Mouse (Mus musculus): ENCODE results near the gene Itprid1.

Gene Itprid1

DNA sequence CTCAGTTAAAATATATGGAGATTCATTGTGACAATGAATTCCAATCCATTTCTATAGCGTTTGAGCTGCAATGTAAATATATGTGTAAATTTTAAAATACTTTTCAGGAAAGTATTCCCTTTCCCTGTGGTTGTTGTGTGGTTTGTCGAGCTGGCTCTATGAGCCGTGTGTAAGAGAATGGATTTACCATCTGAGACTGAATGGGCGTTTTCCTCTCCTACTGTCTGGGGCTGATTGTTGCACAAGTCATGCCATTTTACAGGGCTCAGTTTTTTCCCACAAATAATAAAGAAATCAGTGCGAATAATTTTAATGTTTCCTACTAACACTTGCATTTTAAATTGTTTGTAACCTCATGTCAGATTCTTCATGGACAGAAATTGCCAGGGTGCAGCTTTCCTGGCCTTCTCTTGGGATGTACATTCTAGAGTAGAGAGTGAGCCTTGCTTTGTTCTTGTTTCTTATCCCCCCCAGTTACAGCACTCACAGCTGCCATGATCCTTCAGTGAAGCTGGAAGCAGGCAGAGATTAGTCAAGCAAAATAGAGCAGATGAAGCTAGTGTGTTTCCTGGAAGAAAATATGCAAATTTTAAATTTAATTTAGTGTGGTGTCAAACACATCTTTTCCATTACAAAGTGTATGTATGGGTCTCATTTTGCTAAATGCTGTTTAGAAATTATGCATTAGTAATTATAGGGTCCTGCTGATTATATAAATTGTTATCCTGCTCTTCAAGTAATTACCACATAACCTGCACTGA lies 65.1 kb downstream of the Itprid1 start:
- peak; percentile 35 for DNase-seq

DNA sequence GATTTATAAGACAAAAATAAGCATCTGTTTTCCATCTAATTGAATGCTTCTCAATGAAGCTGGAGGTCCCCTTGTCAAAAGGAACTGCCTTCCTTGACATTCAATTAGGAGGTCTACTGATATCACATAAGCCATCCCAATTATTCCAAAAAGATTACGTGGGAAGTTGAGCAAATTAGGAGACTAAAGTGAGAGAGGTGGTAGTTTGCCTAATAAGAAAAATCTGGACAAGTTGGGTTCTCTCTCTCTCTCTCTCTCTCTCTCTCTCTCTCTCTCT lies 65.6 kb downstream of the Itprid1 start:
- peak; percentile 34 for DNase-seq

DNA sequence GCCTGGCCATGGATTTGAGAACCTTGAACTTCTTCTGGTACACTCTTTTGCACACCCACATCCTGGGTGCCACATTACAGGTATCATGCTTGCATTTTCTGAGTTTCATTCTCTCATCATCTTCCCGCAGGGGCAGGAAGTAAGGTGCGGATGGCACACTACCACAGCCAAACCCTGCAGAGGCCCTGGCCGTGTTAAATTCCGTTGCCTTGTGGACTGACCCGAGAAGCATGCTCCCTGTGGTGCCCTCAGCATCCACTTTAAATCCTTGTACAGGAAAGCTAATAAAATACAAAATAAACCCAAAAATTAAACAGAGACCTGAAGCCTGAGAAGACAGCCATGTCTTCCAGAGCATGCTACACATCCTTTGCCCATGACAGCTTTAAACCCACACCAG lies 82.5 kb downstream of the Itprid1 start:
- no peak for DNase-seq

DNA sequence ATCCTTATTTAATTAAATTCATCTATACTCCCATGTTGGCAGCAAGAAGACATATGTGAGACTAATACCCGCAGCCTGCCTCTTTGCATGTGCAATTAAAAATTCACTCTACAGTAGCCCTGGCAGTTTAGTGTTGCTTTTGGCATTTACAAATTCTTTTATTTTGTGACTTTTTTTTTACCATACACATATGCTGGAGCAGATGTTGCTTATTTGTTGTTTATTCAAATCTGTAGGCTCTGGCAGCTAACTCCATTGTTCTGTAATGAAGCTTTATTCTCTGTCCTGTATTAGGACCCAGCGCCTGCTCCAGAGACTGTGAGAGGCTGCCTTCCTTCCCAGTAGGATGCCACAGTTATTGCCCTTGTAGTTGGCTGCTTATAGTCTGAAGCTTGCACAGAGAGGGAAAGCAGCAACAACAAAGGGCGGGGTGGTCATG lies 83.6 kb downstream of the Itprid1 start:
- peak; percentile 49 for DNase-seq

DNA sequence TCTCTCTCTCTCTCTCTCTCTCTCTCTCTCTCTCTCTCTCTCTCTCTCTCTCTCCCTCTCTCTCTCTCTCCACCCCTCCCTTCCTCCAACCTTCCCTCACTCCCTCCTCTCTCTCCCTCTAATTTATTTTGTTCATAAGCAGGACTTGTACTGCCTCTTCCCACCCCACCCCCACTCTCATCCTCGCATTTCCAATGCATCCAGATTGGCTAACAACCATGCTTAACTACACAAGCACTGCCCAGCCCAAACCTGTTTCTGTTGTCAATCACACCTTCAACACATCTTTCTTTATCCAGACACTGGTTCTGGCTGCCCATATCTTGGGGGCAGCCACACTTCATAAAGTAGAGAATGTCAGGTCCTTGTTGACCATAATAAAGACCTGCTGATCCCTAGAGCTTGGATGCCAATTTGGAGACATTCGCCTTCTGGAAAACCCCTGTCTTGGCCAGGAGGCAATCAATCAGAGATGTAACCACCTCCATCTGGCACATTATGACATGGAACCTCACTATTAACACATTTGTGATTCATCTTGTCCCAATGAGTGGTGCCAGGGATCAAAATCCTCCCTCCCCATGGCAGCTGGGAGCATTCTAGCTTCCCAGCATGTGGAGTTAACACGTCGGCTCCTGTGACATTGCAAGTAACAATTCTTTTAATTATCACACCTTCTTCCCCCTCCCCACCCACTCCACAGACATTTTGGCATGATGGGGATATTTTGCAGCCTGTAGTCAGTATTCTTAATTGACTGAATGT lies 84.4 kb downstream of the Itprid1 start:
- peak; percentile 17 for DNase-seq

DNA sequence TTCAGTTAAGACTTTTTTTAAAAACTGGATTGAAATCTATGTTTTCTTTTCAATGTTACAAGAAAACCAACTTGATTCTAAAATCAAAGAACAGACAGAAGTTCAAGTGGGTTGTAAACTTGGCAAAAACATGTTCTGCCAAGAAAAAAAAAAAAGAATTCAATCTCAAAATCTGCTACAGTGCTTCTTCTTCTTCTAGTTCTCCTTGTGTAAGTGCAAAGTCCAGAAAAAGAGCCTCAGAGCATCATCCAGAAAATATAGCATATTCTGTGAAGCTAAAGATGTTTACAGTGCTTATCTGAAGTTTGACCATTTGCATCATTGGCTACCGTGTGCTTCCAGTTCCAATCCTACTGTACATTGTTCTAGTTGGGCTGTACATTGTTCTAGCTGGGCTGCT lies 108.0 kb downstream of the Itprid1 start:
- no peak for DNase-seq

DNA sequence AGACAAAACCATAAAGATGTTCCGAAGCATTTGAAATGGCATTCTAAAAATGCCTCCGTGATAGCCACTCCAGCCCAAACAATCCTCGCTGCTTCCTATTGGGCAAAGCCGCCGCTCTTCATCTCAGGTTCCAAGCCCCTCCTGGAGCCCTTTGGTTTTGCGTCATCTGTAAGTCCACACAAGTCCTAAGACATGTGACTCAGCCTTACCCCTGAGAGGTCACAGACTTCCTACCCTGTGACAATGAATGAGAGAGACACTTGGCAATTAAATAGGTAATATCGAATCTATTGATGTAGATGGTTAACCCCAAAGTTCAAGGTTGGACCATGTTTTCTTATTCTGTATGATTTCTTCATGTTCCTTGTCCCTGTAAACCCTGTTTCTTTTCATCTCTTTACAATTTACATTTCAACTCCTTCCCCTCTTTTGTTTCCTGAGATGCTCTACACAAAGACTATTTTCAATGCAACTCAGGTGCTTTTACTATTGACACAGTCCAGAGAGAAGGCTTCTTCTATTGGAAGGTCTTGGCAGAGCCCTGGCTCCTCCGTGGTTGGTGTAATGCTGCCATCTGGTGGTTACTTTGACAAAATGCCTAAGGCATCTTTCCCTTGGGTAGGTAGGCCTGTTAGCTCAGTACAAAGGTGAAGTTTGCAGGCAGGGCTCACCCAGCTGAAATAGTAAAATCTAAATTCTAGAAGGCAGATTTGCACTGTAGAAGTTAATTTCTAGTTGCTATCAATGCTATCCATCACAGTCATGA lies 113.8 kb downstream of the Itprid1 start:
- peak; percentile 81 for DNase-seq

DNA sequence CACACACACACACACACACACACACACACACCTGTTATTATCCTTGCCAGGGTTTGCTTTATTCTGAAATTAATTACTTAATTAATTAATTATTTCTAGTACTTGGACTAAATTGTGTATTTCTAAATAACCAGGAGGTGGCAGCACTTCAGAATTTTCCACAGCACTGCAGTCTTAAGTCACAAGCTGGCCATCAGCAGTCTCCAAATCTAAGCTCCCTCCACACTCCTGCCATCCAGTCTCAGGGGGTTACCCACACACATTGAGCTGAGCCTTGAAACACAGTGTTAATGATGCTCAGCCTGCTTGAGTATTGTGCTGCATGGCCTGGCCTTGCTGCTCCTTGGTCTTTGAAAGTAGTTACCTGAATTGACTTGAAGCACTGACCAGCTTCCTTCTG lies 136.3 kb downstream of the Itprid1 start:
- peak; percentile 78 for DNase-seq

DNA sequence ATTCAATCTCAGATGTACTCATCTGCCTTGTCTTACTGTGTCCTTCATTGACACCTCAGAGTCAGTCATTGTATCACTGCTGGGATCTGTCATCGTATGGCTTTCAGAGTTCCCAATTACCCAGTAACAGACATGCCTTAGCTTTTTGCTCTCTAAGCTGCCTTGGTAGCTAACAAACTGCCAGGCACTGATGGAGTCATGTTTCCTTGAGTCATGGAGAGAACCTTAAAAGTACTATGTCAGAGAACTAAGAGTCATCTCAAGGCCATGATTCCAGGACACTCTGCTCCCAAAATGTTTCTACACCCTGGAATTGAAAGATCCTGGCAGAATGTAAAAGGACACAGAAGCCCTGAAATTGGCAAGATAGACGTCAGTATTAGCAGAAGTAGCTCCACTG lies 143.1 kb downstream of the Itprid1 start:
- no peak for DNase-seq

DNA sequence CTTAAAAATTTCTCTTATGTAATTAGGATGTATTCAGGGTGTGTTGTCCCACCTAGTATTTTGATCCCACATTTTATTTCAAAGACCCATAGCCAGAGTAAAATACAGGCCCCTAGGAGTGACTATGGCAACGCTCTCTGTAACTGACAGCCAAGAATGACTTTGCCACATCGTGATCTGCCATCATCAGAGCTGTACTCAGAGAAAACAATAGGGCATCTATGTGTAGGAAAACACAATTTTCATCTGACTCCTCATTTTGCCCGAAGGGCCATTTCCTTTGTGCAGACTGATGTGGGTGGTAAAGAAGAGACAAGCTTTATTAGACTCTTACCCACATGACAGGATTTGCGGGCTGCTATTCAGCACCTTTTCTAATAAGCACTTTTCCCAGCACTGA lies 172.0 kb downstream of the Itprid1 start:
- no peak for DNase-seq

DNA sequence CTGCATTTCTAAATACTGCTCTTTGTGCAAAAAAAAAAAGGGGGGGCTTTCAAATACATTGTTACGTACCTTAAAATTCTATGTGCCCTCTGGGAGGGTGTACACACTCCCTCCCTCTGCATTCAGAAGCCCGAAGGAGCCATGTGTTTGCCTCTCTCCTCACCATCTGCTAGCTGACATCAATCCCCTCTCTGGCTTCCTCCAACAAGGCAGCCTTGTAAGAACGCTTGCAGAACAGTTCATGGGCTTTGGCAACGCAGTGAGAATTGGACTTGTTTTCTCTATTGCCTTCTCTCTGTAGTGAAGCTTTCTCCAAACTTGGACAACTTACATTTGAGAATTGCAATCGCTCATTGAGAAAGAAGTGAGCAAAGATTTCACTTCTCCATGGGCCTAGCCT lies 175.7 kb downstream of the Itprid1 start:
- no peak for DNase-seq

DNA sequence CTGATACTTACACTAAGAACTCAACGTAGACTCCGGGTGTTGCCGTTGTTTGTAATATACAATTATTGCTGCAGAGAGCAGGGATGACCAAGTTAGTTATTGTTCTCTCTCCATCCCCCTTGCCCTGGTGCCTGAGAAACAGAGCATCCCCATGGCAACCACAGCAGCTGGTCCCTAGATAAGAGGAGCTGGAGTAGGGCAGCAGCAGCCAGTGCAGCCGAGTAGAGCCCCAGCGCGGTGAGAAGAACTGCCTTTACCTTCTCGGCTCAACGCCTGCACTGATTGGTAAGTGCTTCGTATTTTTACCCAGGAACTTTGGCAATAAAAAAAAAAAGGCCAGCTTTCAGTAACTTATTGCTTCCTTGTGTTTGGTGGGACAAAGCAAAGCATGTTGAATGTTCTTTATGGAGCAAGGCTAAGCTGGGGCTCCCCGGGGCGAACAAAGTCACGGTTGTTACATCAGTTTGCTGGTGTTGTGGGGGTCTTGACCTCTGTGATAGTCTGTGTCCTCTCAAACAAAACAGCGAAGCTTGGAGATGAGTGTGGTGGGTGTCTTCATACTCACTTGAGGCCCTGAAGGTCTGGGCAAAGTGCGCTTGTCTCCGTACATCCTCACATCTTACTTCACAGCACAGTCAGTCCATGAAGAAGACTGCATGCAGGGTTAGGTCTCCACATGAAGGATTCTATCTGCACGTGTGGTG lies 180.7 kb downstream of the Itprid1 start, which contains the start of gene Ppp1r17:
Ppp1r17 (plus strand) TSS at position 207 of the 704 bp plus-strand sequence.
- DNase-seq = peak; percentile 89

DNA sequence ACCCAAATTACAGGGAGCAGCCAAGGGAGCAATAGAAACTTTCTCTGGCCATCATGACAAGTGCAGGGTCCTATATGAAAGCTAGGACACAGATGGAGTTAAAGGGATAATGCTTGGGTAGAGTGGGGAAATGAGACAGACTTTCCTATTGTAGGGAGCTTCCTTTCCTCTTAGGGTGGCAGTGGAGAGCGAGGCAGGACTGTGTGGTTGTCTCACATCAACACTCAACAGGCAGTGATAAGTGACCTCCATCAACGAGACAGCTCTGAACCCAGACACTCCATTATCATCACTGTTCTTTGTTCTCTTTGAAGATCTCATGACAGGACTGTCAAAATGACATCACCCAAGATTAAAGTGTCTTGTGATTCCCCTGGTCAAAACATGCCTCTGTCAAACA lies 182.9 kb downstream of the Itprid1 start:
- DNase-seq = no peak

DNA sequence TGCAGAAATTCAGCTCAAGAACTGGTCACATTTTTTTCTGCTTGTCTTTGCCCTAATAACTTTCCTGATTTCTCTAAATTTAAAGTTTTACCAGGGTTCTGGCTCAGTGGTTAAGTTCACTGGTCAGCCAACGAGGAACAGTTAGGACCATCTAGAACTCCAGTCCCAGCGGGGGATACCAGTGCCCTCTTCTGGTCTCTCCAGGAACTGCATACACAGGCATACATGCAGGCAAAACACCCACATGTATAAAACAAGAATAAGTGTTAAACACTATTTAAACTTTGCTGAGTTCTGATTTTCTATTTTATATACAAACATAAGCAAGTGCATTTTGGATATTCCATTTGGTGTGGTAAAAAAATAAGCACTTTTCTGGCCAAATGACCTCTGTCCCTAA lies 188.8 kb downstream of the Itprid1 start:
- DNase-seq = no peak

DNA sequence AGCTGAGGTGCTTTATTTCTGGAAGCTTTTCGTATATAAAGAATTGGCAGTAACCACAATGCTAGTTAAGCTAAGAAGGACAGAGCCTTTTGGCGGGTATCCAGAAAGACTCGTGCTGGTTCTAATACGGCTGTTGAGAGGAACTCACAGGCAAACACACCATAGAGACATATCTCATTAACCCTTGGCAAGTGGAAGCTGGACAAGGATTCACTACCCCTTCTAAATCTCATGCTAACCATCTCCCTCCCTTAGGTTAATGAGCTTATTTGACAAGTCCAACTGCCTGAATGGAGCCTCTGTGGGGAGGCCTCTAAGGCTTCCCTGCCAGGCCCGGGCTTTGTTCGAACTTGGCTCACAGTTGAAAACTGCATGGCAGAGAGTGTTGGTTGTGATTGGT lies 190.6 kb downstream of the Itprid1 start:
- DNase-seq = peak; percentile 31

DNA sequence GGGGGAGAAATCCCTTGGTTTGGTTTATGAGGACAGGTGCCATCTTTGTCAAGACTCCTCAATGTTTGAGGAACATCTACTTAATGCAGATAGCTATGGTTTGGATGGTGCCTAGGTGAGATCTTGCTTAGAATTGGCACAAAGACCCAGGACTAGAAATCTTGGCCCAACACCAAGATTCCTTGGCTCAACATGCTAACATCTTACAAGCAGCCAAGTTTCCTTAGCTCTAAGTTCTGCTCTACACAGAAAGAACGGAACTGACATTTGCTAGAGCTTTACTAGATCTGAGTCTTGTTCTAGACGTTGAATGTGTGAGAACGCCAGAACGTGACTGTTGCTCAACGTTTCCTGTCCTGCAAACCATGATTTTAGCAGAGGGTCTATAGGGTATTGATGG lies 191.3 kb downstream of the Itprid1 start:
- DNase-seq = no peak
